Mouse (Mus musculus): ENCODE measurements at regions not wholly inside any gene's neighbourhood (a gene's known extent, or its start where the extent isn't known, plus 50 kb on each side); places are given as distances from the start of the nearest gene placed in this dataset.
A peak's percentile ranks its signal among the peaks of the same experiment; 100 is the strongest.

- TF ChIP-seq CTCF (IDR thresholded peaks at IDR 0.05; ENCODE audit: control insufficient read depth, insufficient read depth, low read length) (no peak), POLR2A (IDR thresholded peaks at IDR 0.05; ENCODE audit: borderline replicate concordance, control insufficient read depth, low read depth, low read length) (no peak)
- no peak overlapping the region for H3K4me3 ChIP-seq (replicated peaks; ENCODE audit: control insufficient read depth, low read depth, low read length)
- 57% methylated on average over 9 of the region's 9 CpGs for WGBS
- peaks cover 3% of the 10 kb centered on the region; the same call in 1 of the 2 replicates for H3K4me1 ChIP-seq (ENCODE audit: control insufficient read depth, insufficient read depth, low read length)
- H3K27ac ChIP-seq (ENCODE audit: control insufficient read depth, insufficient read depth, low read depth, low read length, poor library complexity), result peak overlapping the region; percentile 7; the same call in 1 of the 2 replicates
Observed at GRCm38 (mm10) chr1:51530191-51530926, 52.1 kb upstream of the Nabp1 start.

- WGBS, result 6% methylated on average over 5 of the region's 5 CpGs
- TF ChIP-seq POLR2A (IDR thresholded peaks at IDR 0.05; ENCODE audit: borderline replicate concordance, control insufficient read depth, low read depth, low read length), result no peak
- TF ChIP-seq CTCF (IDR thresholded peaks at IDR 0.05; ENCODE audit: control insufficient read depth, insufficient read depth, low read length), result no peak
- peak overlapping the region; percentile 7; the same call in 1 of the 2 replicates for H3K27ac ChIP-seq (ENCODE audit: control insufficient read depth, insufficient read depth, low read depth, low read length, poor library complexity)
- H3K4me1 ChIP-seq (ENCODE audit: control insufficient read depth, insufficient read depth, low read length), result peaks cover 3% of the 10 kb centered on the region; the same call in 1 of the 2 replicates
- no peak overlapping the region for H3K4me3 ChIP-seq (replicated peaks; ENCODE audit: control insufficient read depth, low read depth, low read length)
Observed at GRCm38 (mm10) chr1:51529653-51530052, 51.4 kb upstream of the Nabp1 start.

GRCm38 (mm10) chr1:51528671-51529070 is 50.4 kb upstream of the Nabp1 start:
- 81% methylated on average over 1 of the region's 1 CpGs for WGBS
- TF ChIP-seq CTCF (IDR thresholded peaks at IDR 0.05; ENCODE audit: control insufficient read depth, insufficient read depth, low read length), result no peak
- no peak for TF ChIP-seq POLR2A (IDR thresholded peaks at IDR 0.05; ENCODE audit: borderline replicate concordance, control insufficient read depth, low read depth, low read length)
- no peak overlapping the region for H3K27ac ChIP-seq (ENCODE audit: control insufficient read depth, insufficient read depth, low read depth, low read length, poor library complexity)

More at GRCm38 (mm10) chr1:51528671-51529070, 50.4 kb upstream of the Nabp1 start:
- Histone ChIP-seq H3K4me3 (replicated peaks; ENCODE audit: control insufficient read depth, low read depth, low read length) (no peak overlapping the region), H3K4me1 (ENCODE audit: control insufficient read depth, insufficient read depth, low read length) (peaks cover 3% of the 10 kb centered on the region; the same call in 1 of the 2 replicates)
